22 mouse cellular contexts compared by ENCODE assay signal in genomic region chr10:78358266-78358665, GRCm38 (mm10).
"Had no signal": no experiment of that assay in that cellular context is flagged by ENCODE, and none has a peak within 500 bp of the region (broad histone marks: within the 10 kb centered on the region; RNA-seq: fewer than 3 reads in every experiment).

No protein-coding gene starts in this region.

- DNase-seq: liver, embryonic 13.5 days; liver, postnatal 0 days; lung, adult 2 months; lung, postnatal 14 days; lung, postnatal 36 days; midbrain, embryonic 14.5 days; retina, postnatal 1 day; right cerebral cortex, adult 18-20 months; right cerebral cortex, postnatal 14 days; thymus, adult 2 months; thymus, postnatal 25 days; thymus, postnatal 4 days had no signal

- H3K27me3 ChIP-seq: lung, embryonic 15.5 days; midbrain, embryonic 12.5 days; neural tube, embryonic 13.5 days; neural tube, embryonic 15.5 days had no signal

- H3K4me2 ChIP-seq: liver, embryonic 13.5 days; liver, embryonic 15.5 days; lung, embryonic 15.5 days; midbrain, embryonic 12.5 days; neural tube, embryonic 13.5 days; neural tube, embryonic 15.5 days had no signal

- H3K9ac ChIP-seq: liver, embryonic 13.5 days; liver, embryonic 15.5 days; liver, postnatal 0 days; lung, embryonic 15.5 days; midbrain, embryonic 12.5 days; neural tube, embryonic 13.5 days; neural tube, embryonic 15.5 days had no signal

- H3K27ac ChIP-seq: liver, embryonic 13.5 days; liver, embryonic 15.5 days; lung, embryonic 15.5 days; macrophage; midbrain, embryonic 10.5 days; midbrain, embryonic 12.5 days; neural tube, embryonic 13.5 days; neural tube, embryonic 15.5 days had no signal

- H3K4me1 ChIP-seq: midbrain, embryonic 12.5 days; neural tube, embryonic 13.5 days; neural tube, embryonic 15.5 days had no signal

- H3K36me3 ChIP-seq: liver, embryonic 13.5 days; liver, embryonic 15.5 days; lung, embryonic 15.5 days; midbrain, embryonic 10.5 days; midbrain, embryonic 12.5 days; neural tube, embryonic 13.5 days; neural tube, embryonic 15.5 days had no signal

- H3K9me3 ChIP-seq: liver, embryonic 13.5 days; liver, embryonic 15.5 days; lung, embryonic 15.5 days; midbrain, embryonic 10.5 days; midbrain, embryonic 12.5 days; neural tube, embryonic 13.5 days; neural tube, embryonic 15.5 days had no signal

- ATAC-seq: liver, postnatal 0 days; lung, postnatal 0 days; midbrain, embryonic 16.5 days had no signal

- H3K4me3 ChIP-seq: liver, embryonic 13.5 days; liver, embryonic 15.5 days; lung, embryonic 15.5 days; midbrain, embryonic 10.5 days; midbrain, embryonic 12.5 days; myocyte; neural tube, embryonic 13.5 days; neural tube, embryonic 15.5 days had no signal
